Mouse (Mus musculus) c-Kit-positive CD71-negative TER-119-negative erythroid progenitor cells, embryonic 14.5 days (primary cell): ENCODE results near the gene Nol10.

Source experiments
- DNase-seq: peaks from one replicate; pipeline ENCODE4 v3.0.0-alpha.2; 2013; ENCODE audit warnings: low read depth

The Nol10 gene

GRCm38 (mm10) chr12:17362316-17362715 lies 14.1 kb downstream of the Nol10 start:
- DNase-seq, result no peak

- no peak for DNase-seq
Observed at GRCm38 (mm10) chr12:17366981-17367380, 18.7 kb downstream of the Nol10 start.

- no peak for DNase-seq
Observed at GRCm38 (mm10) chr12:17369111-17369510, 20.9 kb downstream of the Nol10 start.

GRCm38 (mm10) chr12:17369551-17370325 lies 21.5 kb downstream of the Nol10 start:
- no peak for DNase-seq

- no peak for DNase-seq
Observed at GRCm38 (mm10) chr12:17371589-17372235, 23.5 kb downstream of the Nol10 start.

GRCm38 (mm10) chr12:17372696-17373095 lies 24.4 kb downstream of the Nol10 start:
- no peak for DNase-seq

GRCm38 (mm10) chr12:17373470-17373975 lies 25.3 kb downstream of the Nol10 start:
- DNase-seq, result no peak

GRCm38 (mm10) chr12:17375243-17375642 lies 27.0 kb downstream of the Nol10 start:
- DNase-seq, result no peak

GRCm38 (mm10) chr12:17376521-17376920 lies 28.3 kb downstream of the Nol10 start:
- no peak for DNase-seq

GRCm38 (mm10) chr12:17380991-17381390 lies 32.7 kb downstream of the Nol10 start:
- no peak for DNase-seq

GRCm38 (mm10) chr12:17382759-17383158 lies 34.5 kb downstream of the Nol10 start:
- no peak for DNase-seq

GRCm38 (mm10) chr12:17386896-17387295 lies 38.6 kb downstream of the Nol10 start:
- no peak for DNase-seq

GRCm38 (mm10) chr12:17387332-17388135 lies 39.3 kb downstream of the Nol10 start:
- DNase-seq, result no peak

GRCm38 (mm10) chr12:17388136-17388437 lies 39.8 kb downstream of the Nol10 start:
- DNase-seq, result no peak

GRCm38 (mm10) chr12:17390036-17390435 lies 41.8 kb downstream of the Nol10 start:
- DNase-seq, result no peak

GRCm38 (mm10) chr12:17390510-17390909 lies 42.3 kb downstream of the Nol10 start:
- DNase-seq, result no peak

- no peak for DNase-seq
Observed at GRCm38 (mm10) chr12:17393148-17393547, 44.9 kb downstream of the Nol10 start.

- DNase-seq, result no peak
Observed at GRCm38 (mm10) chr12:17397150-17397549, 48.9 kb downstream of the Nol10 start.

GRCm38 (mm10) chr12:17401419-17401818 lies 53.2 kb downstream of the Nol10 start:
- DNase-seq, result no peak

- DNase-seq, result no peak
Observed at GRCm38 (mm10) chr12:17402116-17402515, 53.9 kb downstream of the Nol10 start.

- no peak for DNase-seq
Observed at GRCm38 (mm10) chr12:17403998-17404397, 55.7 kb downstream of the Nol10 start.

GRCm38 (mm10) chr12:17406825-17407224 lies 58.6 kb downstream of the Nol10 start:
- DNase-seq, result no peak

GRCm38 (mm10) chr12:17408312-17408711 lies 60.1 kb downstream of the Nol10 start:
- no peak for DNase-seq
